Mouse (Mus musculus) adrenal gland, postnatal 25 days (tissue): ENCODE measurements at regions not wholly inside any gene's neighbourhood (a gene's known extent, or its start where the extent isn't known, plus 50 kb on each side); places are given as distances from the start of the nearest gene placed in this dataset.

Experiments
- DNase-seq: peaks from one replicate; pipeline ENCODE4 v3.0.0; 2021; ENCODE audit warnings: mixed read lengths

DNA sequence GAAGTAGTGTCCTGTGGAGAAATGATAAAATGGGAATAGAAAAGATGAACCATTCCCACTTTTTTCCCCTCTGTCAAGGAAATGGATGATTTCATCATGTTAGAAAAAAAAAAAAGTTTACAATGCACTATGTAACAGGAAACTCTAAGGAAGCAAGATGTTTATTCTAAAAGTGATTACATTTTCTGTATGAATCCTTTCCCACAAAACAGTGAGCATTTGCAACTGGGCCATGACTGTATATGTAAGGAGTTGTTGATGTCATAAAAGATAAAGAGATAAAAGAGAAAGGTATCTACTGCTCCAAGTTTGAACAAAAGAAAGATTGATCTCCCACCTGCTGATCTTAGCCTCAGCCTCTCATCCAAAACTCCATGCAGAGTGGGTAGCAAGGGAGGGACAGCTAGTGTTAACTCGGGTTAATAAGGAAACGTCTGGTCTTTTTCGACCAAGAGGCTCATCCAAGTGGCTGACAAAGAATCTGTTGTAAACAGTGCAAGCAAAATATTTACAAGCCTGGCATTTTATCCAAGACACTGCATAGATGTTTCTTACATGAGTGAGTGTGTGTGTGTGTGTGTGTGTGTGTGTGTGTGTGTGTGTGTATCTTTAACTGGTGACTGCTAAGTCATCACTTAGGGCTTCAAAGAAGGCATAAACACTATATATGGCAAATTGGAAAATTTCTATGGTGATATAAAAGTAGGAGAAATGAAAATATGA is 213.3 kb downstream of the Gm9733 start:
- DNase-seq, result no peak

DNA sequence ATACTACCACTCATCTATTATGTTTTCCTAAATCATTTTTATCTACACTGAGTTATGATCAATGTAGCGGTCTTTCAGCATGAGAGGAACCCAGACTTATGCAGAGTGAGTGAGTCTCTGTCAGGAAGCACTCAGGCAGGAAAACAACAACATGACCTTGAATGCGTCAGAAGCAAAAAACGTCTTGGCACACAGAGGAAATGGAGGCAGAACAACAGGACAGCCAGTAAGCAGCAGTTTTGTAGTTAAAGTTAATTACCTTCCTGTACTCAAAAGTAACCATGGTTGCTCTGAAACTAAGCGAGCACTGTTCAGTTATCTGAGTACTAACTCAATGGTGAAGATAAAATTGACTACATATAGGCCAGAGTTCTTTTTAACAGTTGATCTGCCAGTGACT is 205.4 kb downstream of the Gm9733 start:
- no peak for DNase-seq

DNA sequence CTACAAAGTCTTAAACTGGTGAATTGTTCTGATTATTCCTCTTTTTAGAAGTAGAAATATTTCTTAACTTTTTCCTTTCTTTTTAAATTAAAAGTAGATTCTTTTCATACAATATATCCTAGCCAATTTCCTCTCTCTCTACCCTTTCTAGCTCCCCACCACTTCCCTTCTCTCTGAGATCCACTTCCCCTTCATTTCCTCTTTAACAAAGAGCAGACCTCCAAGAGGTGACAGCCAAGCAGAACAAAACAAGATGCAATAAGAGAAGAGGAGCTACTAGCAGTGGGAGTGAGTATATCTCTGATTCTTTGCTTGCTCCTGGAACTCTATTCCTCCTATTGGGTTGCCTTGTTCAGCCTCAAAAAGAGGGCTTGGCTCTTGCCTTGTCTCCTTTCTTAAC is 203.7 kb downstream of the Gm9733 start:
- no peak for DNase-seq

DNA sequence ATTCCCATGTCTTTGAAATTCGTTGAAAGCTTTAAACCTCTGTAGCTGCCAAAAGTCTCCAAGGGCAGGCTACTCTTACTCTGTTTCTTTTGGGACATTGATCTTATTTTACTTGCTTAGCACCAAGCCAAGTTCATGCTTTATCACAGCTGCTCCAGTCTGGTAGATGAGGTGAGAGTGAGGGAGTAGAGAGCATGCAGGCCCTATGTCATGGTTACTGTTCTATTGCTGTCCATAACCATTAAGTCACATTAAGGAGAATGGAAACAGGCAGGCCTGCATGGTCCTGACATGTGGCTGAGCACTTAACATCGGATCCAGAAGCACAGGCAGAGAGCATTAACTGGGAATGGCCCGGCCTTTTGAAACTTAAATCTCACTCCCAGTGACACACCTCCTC is 203.1 kb downstream of the Gm9733 start:
- no peak for DNase-seq

DNA sequence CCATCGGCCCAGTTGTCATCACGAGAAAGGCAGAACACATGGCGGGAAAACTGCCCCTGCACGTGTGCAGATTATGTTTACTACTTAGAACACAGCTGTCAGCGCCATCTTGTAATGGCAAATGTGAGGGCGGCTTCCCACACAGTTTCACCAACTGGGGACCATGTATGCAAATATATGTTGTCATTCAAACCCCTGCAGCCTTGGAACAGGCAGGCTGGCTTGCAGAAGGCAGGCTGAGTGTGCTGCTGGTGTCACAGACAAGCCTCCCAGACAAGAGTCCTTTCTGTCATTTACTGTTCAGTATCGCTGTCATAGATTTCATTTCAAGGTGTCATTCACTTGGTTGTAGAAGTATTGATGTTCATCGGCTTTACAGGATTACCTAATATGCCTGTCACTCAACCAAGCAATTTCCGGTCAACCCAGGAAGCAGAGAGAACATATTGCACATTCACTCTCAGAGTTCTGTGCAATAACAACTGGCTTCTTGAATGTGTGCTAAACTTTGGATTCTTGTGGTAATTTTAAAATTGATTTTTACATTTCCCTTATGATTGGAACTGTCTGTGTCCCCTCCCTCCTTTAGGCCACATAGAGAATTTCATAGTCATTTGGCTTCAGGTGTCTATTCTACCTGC is 202.3 kb downstream of the Gm9733 start:
- DNase-seq, result no peak

DNA sequence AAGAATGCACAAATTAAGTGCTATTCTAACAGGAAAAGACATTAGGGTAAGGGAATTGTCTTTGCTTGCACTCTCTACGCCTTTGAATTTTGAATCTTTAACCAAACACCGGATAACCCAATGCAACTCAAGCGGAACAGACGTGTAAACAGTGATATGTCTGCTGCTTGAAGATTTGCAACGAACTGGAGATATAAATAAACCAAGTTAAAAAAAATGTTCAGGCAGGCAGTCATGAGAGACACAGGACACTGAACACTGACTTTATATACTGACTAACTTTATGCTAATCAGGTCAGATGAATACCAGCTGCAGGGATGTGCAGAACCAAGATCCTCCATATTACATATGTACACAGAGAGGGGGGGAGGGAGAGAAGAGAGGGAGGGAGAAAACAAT is 200.0 kb downstream of the Gm9733 start:
- no peak for DNase-seq

DNA sequence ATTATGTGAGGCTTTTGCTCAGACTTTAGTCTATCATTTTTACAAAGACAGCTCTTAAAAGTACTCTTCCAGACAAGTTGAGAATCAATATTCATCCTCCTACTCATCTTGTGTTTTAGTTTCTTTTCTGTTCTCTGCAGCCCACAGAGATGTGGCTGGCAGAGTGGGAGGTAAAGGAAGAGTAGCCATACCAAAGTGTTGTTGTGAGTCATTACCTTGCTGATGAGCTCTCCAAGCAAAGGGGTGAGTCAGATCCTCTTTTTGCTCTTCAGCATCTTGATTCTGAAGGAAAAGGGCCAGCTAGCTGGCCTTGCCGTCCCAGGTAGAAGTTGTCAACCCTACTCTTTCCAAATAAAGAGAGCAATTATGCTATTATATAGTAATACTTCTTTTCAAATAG is 192.6 kb downstream of the Gm9733 start:
- no peak for DNase-seq

DNA sequence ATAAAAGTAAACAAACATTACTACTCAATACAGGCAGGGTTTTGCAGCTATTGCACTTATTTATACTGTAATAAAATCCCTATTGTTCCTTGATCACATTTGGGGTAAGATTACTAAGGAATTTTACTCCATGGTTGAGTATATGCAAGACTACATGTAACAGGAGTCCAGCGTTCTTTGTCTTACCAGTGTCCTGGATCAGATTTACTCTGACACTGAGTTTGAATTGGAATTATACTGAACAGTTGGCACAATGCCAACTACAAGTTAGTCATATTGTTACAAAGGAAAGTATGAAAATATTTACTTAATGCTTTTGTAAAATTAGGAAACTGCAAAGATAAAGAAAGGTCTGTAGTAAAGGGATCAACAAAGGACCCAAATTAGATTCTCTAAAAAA is 178.4 kb downstream of the Gm9733 start:
- no peak for DNase-seq

DNA sequence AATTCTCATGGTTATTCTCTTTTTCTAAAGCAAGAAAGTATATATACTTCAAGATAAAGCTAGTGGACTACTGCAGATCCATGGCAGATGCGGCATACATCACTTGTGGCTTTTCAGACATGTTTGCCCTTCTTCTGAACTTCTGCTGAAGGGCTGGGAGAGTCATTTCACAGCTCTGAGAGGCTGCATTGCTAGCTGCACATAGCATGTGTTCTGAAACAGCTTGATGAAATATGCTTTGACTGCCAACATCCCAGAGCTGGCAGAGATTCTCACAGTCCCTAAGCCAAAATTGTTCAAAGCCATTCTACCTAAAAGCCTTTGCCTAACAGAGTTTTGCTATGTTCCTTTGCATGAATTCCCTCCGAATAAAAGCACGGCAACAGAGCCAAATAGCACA is 177.9 kb downstream of the Gm9733 start:
- DNase-seq, result peak; percentile 27

DNA sequence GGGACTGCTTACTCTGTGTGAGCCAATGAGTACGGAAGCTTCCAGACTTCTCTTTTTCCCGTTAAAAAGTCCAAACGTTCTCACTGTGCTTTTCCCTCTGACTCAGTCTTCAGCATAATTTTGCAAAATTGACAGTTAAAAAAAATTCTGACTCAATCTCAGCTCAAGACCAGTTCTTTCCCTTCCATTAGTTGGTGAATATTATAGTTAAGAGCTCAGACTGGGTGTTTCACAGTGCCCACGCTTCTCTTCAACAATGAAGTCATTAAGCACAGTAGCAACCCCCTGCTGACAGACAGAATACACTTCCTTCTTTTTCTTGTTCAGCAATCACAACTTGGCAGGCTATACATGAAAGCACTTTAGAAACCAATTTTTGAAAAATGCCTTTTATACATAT is 175.4 kb downstream of the Gm9733 start:
- no peak for DNase-seq

DNA sequence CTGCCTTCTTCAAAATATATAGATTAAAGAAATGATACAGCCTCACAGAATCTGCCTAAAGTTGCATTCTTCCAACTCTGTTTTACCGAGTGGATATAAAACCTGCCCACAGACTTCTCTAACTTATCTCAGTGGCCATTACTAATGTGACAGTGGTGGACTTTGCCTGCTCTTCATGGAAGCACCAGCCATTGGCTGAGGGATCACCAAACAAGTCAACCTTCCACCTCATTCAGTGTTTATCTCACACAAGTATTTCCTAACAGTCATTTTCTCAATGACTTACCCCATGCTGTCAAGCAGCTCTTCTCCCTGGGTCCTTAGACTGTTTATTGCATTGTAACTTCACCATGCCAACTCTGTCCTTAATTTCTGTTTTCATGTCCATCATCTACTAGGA is 174.3 kb downstream of the Gm9733 start:
- DNase-seq, result no peak

DNA sequence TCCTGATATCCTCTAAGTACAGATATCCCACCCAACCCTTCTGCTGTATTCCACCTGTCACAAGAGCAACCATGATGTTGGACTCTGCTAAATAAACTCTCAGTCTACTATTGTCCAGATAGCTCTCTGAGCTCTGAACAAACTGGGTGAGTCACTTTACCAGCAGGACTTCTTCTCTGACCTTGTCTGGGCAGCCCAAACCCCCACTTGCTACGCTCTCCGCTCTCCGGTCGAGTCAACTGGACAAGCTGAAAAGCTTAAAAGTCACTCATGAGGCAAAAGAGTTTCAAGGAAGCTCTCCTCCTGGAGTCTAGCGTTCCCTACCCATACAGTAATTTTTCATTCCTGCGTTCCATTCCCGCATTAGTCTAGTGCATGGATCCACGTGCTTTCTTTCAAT is 173.2 kb downstream of the Gm9733 start:
- DNase-seq, result peak; percentile 37

DNA sequence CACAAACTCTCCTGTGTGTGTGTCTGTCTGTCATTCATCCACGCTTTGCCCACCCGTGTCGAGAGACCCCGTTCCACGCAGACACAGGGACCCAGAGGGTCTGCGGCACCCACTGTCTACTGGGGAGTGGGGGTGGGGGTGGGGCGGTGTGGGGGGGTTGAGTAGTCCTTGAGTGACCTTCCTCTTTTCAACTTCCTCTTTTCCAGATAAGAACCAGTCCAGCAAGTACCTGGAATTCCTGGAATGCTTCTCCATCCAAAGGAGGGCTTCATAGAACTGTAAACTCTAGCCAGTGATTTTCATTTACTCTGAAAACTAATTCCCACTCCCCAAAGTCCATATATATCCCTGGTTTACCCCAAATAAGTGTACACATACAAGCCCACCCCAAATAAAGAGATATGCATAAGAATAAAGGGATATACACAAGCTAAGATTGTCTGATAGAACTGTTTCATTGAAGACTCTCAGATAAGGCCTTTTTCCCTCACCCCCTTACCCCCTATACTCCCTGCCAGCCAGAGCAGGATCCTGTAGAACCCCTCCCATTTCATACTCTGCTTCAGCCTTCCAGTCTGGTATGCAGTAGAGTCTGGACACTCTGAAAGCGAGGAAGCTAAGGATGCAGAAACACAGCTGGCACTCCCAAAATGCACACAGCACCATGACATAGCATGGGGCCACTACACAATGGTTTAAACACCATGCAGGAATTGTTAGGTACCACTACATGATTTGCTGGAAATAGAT is 172.0 kb downstream of the Gm9733 start:
- no peak for DNase-seq

DNA sequence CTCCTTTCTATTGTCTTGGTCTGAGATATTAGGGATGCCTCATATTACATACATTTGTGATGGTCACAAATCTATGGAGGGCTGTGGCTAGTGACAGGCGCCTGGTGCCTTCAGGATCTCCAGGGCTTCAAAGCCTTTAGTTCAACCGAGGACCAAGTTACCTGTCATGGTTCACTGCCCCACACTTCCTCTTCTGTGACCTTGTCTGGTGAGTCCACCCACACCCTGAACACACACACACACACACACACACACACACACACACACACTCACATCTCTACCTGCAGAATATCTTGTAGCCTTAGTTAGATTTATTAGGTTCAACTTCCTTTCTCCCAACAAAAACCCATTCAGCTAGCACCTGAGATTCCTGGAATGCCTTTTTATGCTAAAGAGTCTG is 156.3 kb downstream of the Gm9733 start:
- no peak for DNase-seq

DNA sequence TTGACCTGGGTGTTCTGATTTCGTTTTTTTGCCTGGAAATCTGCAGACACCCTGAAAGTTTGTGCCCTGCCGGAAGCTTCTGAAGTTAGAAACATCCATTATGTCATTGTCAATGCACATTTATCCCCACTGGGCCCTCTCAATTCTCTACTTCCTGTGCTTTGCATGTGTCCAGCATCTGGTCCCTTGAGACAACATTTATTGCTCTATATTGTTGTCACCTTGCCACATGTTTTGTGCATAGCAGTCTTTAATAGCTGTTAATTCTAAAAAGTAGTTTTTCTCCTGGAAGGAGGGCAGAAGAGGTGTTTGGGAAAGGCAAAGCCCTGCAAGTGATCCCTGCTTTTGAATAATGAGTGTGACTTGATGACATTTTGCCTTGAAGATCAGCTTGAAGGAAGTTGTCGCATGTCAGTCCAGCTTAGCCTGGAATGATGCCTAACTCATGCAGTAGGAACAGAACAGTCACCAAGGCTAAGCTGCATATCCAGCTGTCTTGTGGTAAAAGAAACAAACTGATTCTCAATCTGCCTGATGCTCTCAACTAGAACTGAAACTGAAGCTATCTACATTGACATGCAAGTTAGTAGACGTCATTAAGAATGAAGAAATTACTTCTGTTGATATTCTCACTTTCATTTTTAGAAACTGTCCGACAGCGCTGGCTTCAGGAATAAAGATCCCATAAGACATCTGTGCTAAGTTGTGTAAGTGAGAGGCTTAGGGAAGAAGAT is 152.9 kb downstream of the Gm9733 start:
- DNase-seq, result no peak

DNA sequence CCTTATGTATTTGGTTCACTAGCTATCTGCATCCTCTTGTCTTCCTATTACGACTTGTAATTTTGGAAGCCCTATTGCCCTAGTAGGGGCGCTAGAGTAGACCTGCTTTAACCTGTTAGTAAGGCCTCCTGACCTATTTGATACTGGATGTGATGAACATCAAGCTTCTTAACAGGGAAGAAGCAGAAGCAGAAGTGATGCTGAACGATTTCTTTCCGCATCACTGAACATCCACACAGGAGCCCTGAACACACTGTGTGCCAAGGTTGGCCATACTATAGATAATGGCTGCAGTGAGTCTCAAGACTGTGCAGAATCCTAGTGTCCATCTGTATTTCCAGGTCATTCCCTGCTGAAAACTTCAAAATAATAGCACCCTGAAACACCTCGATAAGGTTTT is 151.0 kb downstream of the Gm9733 start:
- DNase-seq, result no peak

DNA sequence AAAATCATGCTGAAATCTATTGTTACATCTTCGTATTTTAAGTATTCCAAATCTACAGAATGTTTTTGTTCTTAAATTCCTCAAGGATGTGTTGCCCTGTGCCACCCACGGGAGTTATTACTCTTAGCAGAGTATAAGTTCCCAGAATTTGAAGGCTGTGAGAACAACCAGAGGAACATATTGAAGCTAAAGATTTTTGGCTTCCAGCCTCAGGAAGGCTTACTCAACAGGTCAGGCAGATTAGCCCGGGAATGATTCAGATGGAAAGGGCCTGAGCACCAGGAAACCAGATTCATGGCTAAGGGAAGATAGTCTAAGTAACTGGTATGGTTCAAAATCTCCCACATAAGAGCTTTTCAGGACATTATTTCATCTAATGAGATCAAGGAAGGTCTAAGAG is 145.4 kb downstream of the Gm9733 start:
- no peak for DNase-seq

DNA sequence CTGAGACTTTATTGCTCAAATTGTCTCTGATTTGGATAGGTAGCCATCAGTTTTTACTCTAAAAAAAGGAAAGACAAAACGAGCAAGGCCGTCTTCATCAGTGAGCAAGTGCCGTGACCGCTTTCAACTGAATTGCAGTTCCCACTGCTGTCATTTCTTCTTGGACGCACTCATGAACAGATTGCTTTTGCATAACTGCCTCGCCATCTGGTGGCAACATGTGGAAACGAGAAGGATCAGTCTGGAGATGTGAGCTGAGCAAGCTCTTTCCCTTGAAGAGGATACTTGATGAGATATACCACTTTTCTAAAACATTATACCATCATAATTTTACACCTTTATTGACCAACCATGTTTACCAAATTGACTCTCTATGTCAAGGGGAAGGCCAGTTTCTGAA is 137.7 kb downstream of the Gm9733 start:
- DNase-seq, result peak; percentile 67

DNA sequence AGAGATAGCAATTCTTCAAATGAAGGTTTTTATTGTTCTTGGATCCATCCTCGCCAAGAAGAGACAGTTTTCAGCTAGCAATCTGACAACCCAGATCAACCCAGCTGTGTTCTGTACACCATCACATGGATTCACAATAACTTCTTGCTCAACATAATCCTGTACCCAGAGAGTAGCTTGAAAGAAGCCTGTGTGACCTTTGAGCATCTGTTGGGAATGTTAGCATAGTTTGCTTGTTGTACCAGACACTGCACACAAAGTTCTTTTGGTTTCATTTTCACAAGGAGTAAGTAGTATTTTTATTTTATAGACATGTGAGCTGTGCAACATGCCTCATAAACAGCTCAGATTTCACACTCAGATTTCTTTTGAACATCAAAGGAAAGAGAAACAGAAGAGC is 136.0 kb downstream of the Gm9733 start:
- DNase-seq, result no peak

DNA sequence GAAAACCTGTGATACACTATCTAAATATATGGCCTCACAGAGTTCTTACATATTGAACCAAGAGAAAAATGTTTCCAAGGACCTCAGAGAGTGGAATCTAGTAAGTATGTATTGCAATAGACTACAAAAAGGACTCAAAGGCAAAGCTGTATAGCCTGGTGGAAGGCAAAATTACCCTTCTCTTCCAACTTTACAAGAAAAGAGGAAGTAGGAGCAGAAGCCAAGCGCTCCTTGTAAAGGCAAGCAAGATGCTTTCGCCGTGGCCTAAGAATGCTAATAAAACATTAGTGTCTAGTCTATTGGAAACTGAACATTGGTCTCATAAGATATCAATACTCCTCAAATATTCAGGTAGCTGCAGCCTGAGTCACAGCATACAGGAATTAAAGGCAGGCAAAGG is 134.0 kb downstream of the Gm9733 start:
- DNase-seq, result no peak

DNA sequence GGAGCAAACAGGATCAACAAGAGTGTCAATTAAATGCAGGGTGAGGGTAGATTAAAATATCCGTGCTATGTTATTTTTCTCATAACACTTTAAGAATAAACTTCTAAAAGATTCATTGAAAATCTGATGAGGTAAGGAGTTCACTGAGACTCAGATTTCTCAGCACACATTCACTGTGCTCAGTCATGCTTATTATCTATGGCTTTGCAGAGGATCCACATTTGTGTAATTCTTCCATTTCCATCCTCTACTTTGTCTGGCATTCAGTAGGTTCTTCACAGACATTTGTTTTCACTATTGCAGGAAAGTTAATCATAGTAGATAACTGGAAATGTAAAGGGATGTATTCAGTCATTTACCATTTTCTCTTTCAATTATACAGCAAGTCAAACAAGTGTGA is 131.8 kb downstream of the Gm9733 start:
- DNase-seq, result no peak

DNA sequence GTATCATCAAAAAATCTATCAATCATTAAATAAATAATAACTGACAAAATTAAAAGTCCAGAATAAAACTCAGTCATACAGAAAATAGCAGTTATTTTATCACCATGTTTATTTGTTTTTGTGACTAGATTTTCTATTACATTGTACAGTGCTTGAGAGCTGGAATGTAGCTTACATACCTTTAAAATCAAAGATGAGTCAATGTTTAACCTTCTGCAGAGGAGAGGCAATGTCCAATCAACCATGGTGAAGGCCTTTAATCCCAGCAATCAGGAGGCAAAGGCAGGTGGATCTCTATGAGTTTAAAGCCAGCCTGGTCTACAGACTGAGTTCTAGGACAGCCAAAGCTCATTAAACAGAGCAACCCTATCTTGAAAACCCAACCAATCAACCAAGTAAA is 131.1 kb downstream of the Gm9733 start:
- no peak for DNase-seq

DNA sequence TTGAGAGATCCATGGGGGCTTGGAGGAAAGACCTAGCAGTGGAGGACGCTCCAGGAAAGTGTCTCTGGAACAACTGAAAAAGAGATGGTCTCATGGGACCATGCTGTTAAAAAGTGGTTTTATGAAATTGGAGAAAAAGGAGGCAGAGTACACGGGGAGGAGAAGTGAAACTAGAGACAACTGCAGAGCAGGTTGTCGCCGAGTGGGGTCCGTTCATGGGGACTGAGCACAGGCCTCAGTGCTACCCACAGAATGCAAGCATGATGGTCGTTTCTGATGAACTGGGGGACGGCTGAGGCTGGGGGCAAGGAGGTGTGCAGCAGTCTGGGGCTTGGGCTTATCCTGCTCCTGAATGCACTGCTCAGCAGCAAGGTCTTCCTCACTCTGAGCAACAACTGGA is 129.3 kb downstream of the Gm9733 start:
- no peak for DNase-seq
